Mouse (Mus musculus): ENCODE results near the gene Ucp1.
A peak's percentile ranks its signal among the peaks of the same experiment; 100 is the strongest.
"Not testable (repeated sequence)": the region's sequence is repeated elsewhere in the genome, so short reads cannot be mapped to it uniquely, and the experiment has no call there.

Ucp1 gene

GRCm38 (mm10) chr8:83290176-83290575 lies at the start of gene Ucp1:
Gene Ucp1 (plus strand): TSS chr8:83290352.
- no peak for DNase-seq (ENCODE audit: low read depth in 2 of 2, low spot score in 2 of 2)

GRCm38 (mm10) chr8:83244151-83244550 lies 46.0 kb upstream of the Ucp1 start:
- no peak for DNase-seq (ENCODE audit: low read depth in 2 of 2, low spot score in 2 of 2)

GRCm38 (mm10) chr8:83250858-83251257 lies 39.3 kb upstream of the Ucp1 start:
- no peak for DNase-seq (ENCODE audit: low read depth in 2 of 2, low spot score in 2 of 2)

GRCm38 (mm10) chr8:83251362-83252246 lies 38.5 kb upstream of the Ucp1 start:
- DNase-seq (ENCODE audit: low read depth in 2 of 2, low spot score in 2 of 2), result no peak

GRCm38 (mm10) chr8:83252791-83253190 lies 37.4 kb upstream of the Ucp1 start:
- DNase-seq (ENCODE audit: low read depth in 2 of 2, low spot score in 2 of 2), result no peak

- no peak for DNase-seq (ENCODE audit: low read depth in 2 of 2, low spot score in 2 of 2)
Observed at GRCm38 (mm10) chr8:83257631-83258030, 32.5 kb upstream of the Ucp1 start.

- peak; percentile 46 to 50 for DNase-seq (ENCODE audit: low read depth in 2 of 2, low spot score in 2 of 2)
Observed at GRCm38 (mm10) chr8:83260418-83261215, 29.5 kb upstream of the Ucp1 start.

- DNase-seq (ENCODE audit: low read depth in 2 of 2, low spot score in 2 of 2), result no peak
Observed at GRCm38 (mm10) chr8:83271172-83271571, 19.0 kb upstream of the Ucp1 start.

GRCm38 (mm10) chr8:83272464-83272863 lies 17.7 kb upstream of the Ucp1 start:
- no peak for DNase-seq (ENCODE audit: low read depth in 2 of 2, low spot score in 2 of 2)

GRCm38 (mm10) chr8:83274470-83274869 lies 15.7 kb upstream of the Ucp1 start:
- no peak for DNase-seq (ENCODE audit: low read depth in 2 of 2, low spot score in 2 of 2)

GRCm38 (mm10) chr8:83278431-83278830 lies 11.7 kb upstream of the Ucp1 start:
- no peak for DNase-seq (ENCODE audit: low read depth in 2 of 2, low spot score in 2 of 2)

- no peak for DNase-seq (ENCODE audit: low read depth in 2 of 2, low spot score in 2 of 2)
Observed at GRCm38 (mm10) chr8:83285391-83285790, 4.8 kb upstream of the Ucp1 start.

GRCm38 (mm10) chr8:83297375-83297774 lies 7.2 kb downstream of the Ucp1 start:
- no peak for DNase-seq (ENCODE audit: low read depth in 2 of 2, low spot score in 2 of 2)

- peak in 1 of 2 experiments; percentile 7 for DNase-seq (ENCODE audit: low read depth in 2 of 2, low spot score in 2 of 2)
Observed at GRCm38 (mm10) chr8:83300135-83300534, 10.0 kb downstream of the Ucp1 start.

GRCm38 (mm10) chr8:83304946-83305345 lies 14.8 kb downstream of the Ucp1 start:
- no peak for DNase-seq (ENCODE audit: low read depth in 2 of 2, low spot score in 2 of 2)

GRCm38 (mm10) chr8:83309836-83310235 lies 19.7 kb downstream of the Ucp1 start:
- no peak for DNase-seq (ENCODE audit: low read depth in 2 of 2, low spot score in 2 of 2)

GRCm38 (mm10) chr8:83315084-83315483 lies 24.9 kb downstream of the Ucp1 start:
- not testable (repeated sequence) for DNase-seq (ENCODE audit: low read depth in 2 of 2, low spot score in 2 of 2)

GRCm38 (mm10) chr8:83315691-83316090 lies 25.5 kb downstream of the Ucp1 start:
- DNase-seq (ENCODE audit: low read depth in 2 of 2, low spot score in 2 of 2), result no peak

- DNase-seq (ENCODE audit: low read depth in 2 of 2, low spot score in 2 of 2), result no peak
Observed at GRCm38 (mm10) chr8:83320543-83320942, 30.4 kb downstream of the Ucp1 start.

- no peak for DNase-seq (ENCODE audit: low read depth in 2 of 2, low spot score in 2 of 2)
Observed at GRCm38 (mm10) chr8:83322374-83322773, 32.2 kb downstream of the Ucp1 start.

GRCm38 (mm10) chr8:83323056-83323455 lies 32.9 kb downstream of the Ucp1 start:
- no peak for DNase-seq (ENCODE audit: low read depth in 2 of 2, low spot score in 2 of 2)

- no peak for DNase-seq (ENCODE audit: low read depth in 2 of 2, low spot score in 2 of 2)
Observed at GRCm38 (mm10) chr8:83327889-83328288, 37.7 kb downstream of the Ucp1 start.

Data from CD8-positive naive resting alpha-beta T cell, adult 2 months (primary cell).